Mouse (Mus musculus) urinary bladder, postnatal 36 days (tissue): Measurements from ENCODE around the gene Ncam1.

Experiments
- DNase-seq, 2 experiments: peaks; one replicate each; pipeline ENCODE4 v3.0.0; 2022; ENCODE audit warnings: low spot score in 2 of 2, mixed read lengths in 1 of 2

The Ncam1 gene

DNA sequence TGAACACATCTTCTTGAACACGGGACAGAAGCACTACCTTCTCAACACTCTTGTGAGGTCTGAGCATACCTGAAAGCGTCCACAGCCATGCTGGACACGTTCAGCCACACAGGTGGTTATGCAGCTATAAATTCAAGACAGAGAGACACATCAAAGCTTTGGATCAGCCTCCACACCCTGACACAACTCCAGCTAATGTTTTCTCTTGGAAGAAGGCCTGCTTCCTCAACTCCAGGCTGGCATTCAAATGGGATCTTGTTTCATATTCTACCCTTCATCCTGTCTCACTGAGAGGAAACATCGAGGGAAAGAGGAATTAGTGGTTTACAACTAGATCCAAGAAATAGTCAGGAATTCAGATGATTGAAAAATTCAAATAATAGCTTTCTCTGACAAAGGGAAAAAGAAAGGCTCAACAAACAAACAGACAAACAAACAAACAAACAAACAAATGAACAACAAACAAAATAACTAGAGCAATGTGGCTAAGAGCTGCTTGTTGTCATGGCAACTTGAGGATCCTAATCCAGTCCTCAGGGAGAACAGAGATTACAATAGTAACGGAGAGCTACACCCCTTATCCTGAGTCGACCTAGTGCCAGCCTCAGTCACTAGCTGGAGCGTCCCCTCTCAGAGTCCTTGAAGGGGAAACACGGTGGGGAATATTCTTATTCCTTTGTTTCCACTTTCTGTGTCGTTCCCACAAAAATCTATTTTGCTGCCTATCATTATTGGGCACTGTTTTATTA is 175.6 kb downstream of the Ncam1 start:
- no peak for DNase-seq

- DNase-seq: no peak
Measured at GRCm38 (mm10) chr9:49621691-49622090, 177.0 kb downstream of the Ncam1 start.

DNA sequence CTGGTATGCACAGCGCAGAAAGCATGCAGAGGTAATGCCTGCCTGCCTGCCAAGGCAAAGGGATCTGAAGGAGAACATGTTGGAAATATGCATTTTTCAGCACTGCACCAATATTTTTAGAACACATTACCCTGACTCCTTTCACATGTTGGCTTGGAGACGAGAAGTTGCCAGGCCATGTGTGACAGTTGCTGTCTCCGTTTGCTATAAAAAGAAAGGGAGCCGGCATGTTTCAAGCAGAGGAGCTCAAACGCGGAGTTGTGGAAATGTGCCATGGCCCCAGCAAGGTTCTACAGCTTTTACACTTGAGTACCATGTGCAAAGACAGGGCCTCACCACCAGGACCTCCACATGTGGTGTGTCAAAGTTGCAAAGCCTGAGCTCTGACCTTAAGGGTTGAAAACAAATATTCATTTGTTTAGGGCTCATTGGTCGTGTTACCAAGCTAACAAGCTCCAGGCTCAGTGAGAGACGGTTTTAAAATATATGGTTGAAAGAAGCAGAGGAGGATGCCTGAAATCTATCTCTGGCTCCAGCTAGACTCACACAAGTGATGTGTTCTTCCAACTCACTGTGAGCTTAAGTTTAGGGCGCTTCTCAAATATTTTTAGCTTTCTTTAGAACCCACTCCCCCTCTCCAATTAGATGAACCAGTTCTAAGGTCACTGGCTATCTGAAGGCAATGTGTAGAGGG is 179.9 kb downstream of the Ncam1 start:
- DNase-seq: no peak

DNA sequence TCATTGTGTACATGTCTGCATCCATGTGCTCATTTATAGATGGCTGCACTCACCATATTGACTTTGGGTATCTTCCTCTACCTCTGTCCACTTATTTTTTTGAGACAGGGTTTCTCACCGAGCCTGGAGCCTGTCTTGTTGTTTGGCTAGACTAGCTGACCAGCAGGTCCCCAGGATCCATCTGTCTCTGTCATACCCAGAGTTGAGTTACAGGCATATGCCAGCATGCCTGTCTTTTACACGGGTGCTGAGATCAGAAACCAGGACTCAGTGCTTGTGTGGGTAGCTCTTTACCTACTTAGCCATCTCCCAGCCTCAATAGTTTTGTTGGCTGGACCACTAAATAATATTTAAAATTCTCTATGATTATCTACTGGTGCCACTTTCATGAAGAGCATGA is 180.5 kb downstream of the Ncam1 start:
- DNase-seq: no peak

- DNase-seq: no peak
Measured at GRCm38 (mm10) chr9:49617216-49617615, 181.5 kb downstream of the Ncam1 start.

GRCm38 (mm10) chr9:49612387-49612786 is 186.3 kb downstream of the Ncam1 start:
- no peak for DNase-seq

- no peak for DNase-seq
Measured at GRCm38 (mm10) chr9:49608191-49608590, 190.5 kb downstream of the Ncam1 start.

GRCm38 (mm10) chr9:49606717-49607116 is 192.0 kb downstream of the Ncam1 start:
- DNase-seq: no peak

GRCm38 (mm10) chr9:49606317-49606716 is 192.4 kb downstream of the Ncam1 start:
- DNase-seq: no peak

GRCm38 (mm10) chr9:49605791-49606190 is 192.9 kb downstream of the Ncam1 start:
- DNase-seq: peak in 1 of 2 experiments; percentile 7

DNA sequence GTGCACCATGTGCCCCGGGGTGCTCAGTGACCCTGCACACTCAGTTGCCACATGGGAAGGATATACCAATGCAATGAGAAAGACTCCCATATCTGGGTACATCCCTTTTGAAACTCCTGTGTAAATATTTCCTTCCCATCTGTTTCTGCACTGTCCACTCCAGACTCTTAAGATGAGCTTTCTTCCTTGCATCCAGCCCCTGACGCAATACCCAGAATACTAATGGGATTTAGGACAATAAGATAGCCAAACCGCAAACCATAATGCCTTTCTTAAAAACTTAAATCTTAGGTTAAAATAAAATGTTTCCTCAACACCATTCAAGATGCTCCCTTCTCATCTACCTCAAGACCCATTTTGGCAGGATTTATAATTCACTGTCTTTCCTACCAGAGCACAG is 193.4 kb downstream of the Ncam1 start:
- no peak for DNase-seq

- no peak for DNase-seq
Measured at GRCm38 (mm10) chr9:49601215-49601614, 197.5 kb downstream of the Ncam1 start.

- DNase-seq: no peak
Measured at GRCm38 (mm10) chr9:49595635-49596348, 202.9 kb downstream of the Ncam1 start.

GRCm38 (mm10) chr9:49594876-49595634 is 203.7 kb downstream of the Ncam1 start:
- DNase-seq: no peak

GRCm38 (mm10) chr9:49593951-49594536 is 204.7 kb downstream of the Ncam1 start:
- peak in 1 of 2 experiments; percentile 3 for DNase-seq

DNA sequence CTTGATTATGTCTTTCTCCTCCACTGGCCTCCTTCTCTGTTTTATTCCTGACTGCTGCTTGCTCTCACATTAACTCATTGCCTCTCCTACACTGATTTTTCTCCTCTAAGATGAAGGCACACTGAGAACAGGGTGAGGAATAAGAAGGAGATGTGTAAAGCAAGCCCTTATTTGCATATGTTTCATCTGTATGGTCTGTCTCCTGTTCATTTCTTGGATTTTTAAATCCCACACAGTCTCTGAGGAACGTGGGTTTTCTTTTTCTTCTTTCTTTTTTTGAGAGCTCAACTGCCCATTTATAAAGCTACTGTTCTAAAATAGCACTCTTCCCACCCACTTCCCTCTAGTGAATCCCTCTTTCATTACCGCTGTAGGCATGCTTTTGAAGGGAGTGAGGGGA is 206.7 kb downstream of the Ncam1 start:
- no peak for DNase-seq

DNA sequence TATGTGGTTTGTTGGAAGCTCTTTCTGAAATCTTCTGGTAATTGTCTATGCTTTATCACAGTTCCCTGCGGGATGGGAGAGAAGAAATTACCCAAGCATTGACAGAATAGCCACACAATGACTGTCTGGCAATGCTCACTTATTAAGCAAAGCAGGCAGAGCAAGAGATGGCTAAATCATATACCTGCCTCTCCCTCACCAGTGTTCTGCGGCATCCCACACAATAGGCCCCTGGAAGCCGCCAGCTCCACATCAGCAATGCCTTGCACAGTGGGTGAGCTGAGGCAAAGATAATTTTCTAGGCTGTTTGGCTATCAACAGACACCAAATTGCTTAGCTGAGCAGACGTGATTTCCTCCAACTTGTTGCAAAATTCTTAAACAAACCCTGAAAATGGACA is 208.5 kb downstream of the Ncam1 start:
- no peak for DNase-seq

DNA sequence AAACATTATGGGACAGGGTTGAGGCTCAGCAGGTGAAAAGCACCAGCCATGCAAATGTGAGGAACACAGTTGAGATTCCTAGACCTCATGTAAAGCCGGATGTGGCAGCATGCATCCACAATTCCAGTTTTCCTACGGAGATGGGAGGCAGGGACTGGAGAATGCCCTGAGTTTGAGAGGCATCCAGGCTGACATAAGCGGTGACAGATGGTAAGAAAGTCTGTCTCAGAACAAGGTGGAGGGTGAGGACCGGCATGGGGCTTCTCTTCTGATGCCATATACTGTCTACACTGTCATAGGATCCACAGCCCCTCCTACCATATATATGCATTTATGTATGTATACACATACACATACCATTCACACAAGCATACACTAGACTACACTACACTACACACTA is 221.6 kb downstream of the Ncam1 start:
- DNase-seq: no peak

DNA sequence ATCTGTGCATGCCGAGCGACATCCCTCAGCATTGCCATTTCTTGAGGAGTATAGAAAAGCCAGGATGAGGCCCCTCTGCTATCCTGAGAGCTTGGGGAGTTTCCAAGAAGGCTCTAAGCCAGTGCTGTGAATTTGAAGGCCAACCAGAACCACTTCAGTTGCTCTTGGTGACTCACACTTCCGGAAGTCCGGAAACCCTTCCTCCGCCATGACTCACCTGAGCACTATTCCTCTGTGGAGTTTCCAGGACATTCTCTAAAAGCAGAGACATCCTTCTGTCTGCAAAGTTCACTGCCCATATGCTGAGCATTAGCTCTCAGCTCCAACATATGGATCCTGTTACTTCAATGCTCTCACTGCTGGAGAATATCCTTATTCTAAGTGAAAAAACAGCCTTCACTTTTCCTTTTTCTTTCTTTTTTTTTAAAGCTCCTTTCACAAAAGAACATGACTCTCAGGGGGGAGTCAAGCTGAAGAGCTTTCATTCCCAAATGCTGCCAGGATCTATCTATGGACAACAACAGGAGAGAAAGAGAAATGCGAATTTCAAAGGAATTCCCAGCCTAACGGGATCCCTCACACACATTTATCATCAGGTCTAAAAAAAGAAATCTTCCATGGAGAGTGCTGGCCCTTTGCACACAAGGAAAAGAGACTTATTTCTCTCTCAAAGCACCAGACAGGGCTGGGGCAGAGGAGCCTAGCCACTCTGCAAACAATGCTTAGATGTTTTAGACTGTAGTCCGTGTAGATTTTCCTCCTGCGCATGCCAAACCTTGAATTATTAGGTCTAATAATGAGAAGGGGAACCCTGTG is 226.8 kb downstream of the Ncam1 start:
- DNase-seq: no peak
